Mouse (Mus musculus): ENCODE measurements around the gene Ntng2. TPM values are rescaled to one million over a fixed set of nuclear protein-coding genes. Genes with fewer than 3 reads are reported as not detected.

Ntng2 gene
- 3.9 and 4.1 TPM in 2 replicates for polyA plus RNA-seq (2015; fragmentation: Nextera tagmentation; extraction: Ambion mirVana)

DNA sequence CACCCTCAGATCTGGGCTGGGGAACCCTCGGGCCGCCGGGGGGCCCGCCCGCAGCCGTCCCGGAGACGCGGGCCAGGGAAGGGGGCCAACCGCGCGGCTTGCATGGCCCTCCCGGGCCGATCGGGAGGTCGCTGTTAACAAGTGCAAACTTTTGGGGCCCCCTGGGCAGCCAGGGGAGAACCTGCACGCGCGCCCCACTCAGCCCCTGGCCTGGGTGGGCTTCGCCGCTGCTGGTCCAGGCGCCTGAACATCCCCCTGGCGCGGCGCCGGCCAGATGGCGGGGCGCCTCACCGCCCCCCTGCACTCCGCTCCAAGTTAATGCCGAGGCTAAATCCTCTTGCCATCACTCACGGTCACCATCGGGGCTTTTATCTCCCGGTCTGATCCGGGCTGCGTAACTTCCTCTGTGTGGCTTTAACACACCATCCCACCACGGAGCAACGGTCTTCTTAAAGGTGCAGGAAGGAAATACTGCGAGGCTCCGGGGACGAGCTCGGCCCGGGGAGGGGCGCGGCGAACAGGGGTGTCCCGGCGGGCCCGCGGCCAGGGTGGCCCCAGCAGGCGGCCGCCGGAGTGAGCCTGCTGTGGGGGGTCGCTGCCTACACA, at the start of gene Ntng2:
Gene Ntng2 (minus strand): TSS at position 407 of the 606 bp plus-strand sequence.
- Histone ChIP-seq H3K4me1 (peaks cover 39% of the 10 kb centered on the region), H3K36me3 (no peaks in the 10 kb centered on the region), H3K4me2 (peak within 1 kb of the TSS; percentile 95), H3K27me3 (peaks cover 98% of the 10 kb centered on the region), H3K9me3 (replicated peaks) (no peaks in the 10 kb centered on the region), H3K27ac (no peak within 1 kb of the TSS), H3K4me3 (replicated peaks) (peak within 1 kb of the TSS; percentile 62), H3K9ac (peak within 1 kb of the TSS; percentile 46)
- ATAC-seq (replicated peaks; ENCODE audit: low FRiP score) = peak; percentile 48
- under 1% methylated on average over 53 of the region's 54 CpGs for WGBS

DNA sequence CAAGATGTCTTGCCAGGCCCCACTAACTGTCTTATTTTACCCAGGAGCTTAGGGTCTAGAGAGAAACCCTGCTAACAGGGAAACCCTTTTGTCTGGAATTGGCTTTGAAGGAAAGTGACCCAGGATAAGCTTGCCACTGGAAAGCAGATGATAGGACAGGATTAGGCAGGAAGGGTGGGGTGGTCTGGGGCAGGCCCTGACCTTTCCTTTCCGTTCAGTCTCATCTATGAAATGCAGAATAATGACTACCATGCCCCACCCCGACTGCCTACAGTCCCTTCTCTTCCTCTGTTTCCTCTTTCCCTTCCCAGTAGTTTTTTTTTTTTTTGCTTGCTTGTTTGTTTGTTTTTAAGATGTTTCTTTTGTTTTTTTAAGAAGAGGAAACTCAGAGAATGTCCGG, 42.8 kb upstream of the Ntng2 start:
- Histone ChIP-seq H3K9ac (no peak overlapping the region), H3K27me3 (no peaks in the 10 kb centered on the region), H3K4me2 (no peak overlapping the region), H3K4me1 (no peaks in the 10 kb centered on the region), H3K27ac (no peak overlapping the region), H3K9me3 (replicated peaks) (peaks cover 10% of the 10 kb centered on the region), H3K4me3 (replicated peaks) (no peak overlapping the region), H3K36me3 (no peaks in the 10 kb centered on the region)
- no peak for ATAC-seq (replicated peaks; ENCODE audit: low FRiP score)
- WGBS = 41% methylated on average over 3 of the region's 3 CpGs

DNA sequence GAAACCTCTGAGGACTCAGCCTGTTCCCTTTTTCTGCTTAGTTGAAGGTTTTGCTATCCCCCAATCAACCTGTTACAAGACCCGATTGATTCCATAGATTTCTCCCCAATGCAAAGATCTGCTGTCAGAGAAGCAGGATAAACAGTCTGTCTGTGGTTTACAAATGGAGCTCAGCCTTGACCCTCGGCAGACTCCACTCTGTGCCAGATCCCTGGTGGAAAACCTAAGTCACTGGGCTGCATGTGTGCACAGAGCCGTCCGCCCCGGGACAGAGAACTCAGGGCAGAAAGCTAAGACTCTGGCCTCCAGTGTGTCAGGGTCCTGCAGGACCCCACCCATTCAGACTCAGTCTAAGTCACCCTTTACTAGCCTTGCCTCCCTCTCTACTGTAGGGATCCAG, 34.8 kb upstream of the Ntng2 start:
- Histone ChIP-seq H3K4me3 (replicated peaks) (no peak overlapping the region), H3K27me3 (no peaks in the 10 kb centered on the region), H3K9ac (no peak overlapping the region), H3K9me3 (replicated peaks) (no peaks in the 10 kb centered on the region), H3K36me3 (no peaks in the 10 kb centered on the region), H3K4me1 (no peaks in the 10 kb centered on the region), H3K27ac (no peak overlapping the region), H3K4me2 (no peak overlapping the region)
- 77% methylated on average over 5 of the region's 5 CpGs for WGBS
- ATAC-seq (replicated peaks; ENCODE audit: low FRiP score) = no peak

DNA sequence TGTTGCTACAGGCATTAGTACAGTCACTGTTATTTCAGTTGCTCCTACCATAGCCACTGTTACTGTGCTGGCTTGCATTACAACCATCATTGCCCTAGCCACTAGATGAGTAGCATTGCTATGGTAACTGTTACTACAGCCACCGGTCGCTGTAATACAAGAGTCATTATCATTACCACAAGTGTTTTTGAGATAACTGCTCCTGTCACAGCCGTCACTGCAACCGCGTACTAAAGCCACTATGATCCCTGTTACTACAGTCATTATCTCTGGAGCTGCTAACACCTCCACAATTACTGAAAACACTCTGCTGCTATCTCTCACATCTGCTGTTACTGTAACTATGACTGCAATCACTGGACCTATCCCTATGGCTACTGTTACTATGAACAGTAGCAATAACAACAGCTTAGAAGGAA, 24.9 kb upstream of the Ntng2 start:
- H3K27me3 ChIP-seq = no peaks in the 10 kb centered on the region; the same call in 1 of the 2 replicates
- WGBS = 69% methylated on average over 5 of the region's 5 CpGs
- no peaks in the 10 kb centered on the region for H3K36me3 ChIP-seq
- peaks cover 5% of the 10 kb centered on the region; the same call in 1 of the 2 replicates for H3K4me1 ChIP-seq
- H3K9me3 ChIP-seq (replicated peaks) = no peaks in the 10 kb centered on the region
- H3K9ac ChIP-seq = no peak overlapping the region
- no peak overlapping the region for H3K4me2 ChIP-seq
- no peak for ATAC-seq (replicated peaks; ENCODE audit: low FRiP score)
- H3K4me3 ChIP-seq (replicated peaks) = no peak overlapping the region
- H3K27ac ChIP-seq = no peak overlapping the region

DNA sequence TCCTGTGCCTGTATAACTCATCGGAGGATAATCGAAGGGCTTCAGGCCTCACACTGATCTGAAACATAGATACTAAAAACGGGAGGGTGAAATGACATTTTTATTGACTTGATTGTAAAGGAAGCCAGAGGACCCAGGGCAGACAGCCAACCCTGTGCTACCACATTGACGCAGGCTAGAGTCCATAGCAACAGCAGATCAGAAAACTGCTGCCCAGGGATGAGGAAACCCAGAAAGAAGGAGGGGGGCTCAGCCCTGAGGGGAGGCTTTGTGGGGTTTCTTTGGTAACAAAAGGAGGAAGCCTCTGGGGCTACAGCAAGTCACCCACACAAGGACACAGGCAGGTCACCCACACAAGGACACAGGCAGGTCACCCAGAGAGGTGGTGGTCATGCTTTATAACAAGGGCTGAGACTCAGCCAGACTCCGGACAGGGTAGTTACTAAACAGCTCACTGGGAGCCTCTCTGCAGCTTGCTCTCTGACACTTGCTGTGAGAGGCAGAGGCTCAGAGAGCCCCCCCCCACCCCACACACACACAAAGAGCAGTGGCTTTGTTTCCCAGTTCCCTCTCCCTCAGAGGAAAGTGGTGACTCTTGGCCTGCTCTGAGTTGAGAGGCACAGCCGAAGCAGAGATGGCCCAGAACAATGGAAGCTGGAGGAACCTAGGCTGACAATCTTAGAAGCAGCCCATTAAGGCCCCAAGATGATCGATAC, 19.2 kb upstream of the Ntng2 start:
- no peak overlapping the region for H3K4me3 ChIP-seq (replicated peaks)
- H3K36me3 ChIP-seq = no peaks in the 10 kb centered on the region
- H3K9me3 ChIP-seq (replicated peaks) = no peaks in the 10 kb centered on the region
- ATAC-seq (replicated peaks; ENCODE audit: low FRiP score) = peak; percentile 49; the same call in 1 of the 2 replicates
- H3K4me1 ChIP-seq = peaks cover 18% of the 10 kb centered on the region
- H3K4me2 ChIP-seq = no peak overlapping the region
- H3K27me3 ChIP-seq = no peaks in the 10 kb centered on the region
- 0 out of 2 replicates have a peak overlapping the region, but pooled peaks have one; percentile 14 for H3K27ac ChIP-seq
- 45% methylated on average over 7 of the region's 7 CpGs for WGBS
- no peak overlapping the region for H3K9ac ChIP-seq

DNA sequence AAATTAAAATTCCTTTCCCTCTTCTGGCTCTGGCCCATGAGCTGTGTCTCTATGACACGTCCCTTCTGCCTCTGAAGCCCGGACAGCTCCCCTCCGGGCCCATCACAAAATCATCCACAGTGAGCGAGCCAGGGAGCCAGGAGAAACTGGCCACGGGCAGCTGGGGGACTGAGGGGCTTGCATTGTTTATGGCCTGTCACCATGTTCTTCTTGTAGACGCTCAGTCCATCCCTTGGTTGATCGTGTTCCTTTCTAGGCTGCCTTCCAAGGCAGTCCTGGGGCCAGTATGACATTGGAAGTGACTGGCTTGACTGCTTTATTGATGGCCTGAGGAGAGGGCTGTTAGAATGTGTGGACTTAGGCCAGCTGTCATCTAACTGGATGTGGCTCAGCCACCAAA, 18.3 kb upstream of the Ntng2 start:
- Histone ChIP-seq H3K27ac (no peak overlapping the region), H3K4me3 (replicated peaks) (no peak overlapping the region), H3K36me3 (no peaks in the 10 kb centered on the region), H3K4me1 (peaks cover 22% of the 10 kb centered on the region), H3K9me3 (replicated peaks) (no peaks in the 10 kb centered on the region), H3K9ac (no peak overlapping the region), H3K4me2 (no peak overlapping the region), H3K27me3 (no peaks in the 10 kb centered on the region)
- 25% methylated on average over 7 of the region's 7 CpGs for WGBS
- peak; percentile 54; the same call in 1 of the 2 replicates for ATAC-seq (replicated peaks; ENCODE audit: low FRiP score)

DNA sequence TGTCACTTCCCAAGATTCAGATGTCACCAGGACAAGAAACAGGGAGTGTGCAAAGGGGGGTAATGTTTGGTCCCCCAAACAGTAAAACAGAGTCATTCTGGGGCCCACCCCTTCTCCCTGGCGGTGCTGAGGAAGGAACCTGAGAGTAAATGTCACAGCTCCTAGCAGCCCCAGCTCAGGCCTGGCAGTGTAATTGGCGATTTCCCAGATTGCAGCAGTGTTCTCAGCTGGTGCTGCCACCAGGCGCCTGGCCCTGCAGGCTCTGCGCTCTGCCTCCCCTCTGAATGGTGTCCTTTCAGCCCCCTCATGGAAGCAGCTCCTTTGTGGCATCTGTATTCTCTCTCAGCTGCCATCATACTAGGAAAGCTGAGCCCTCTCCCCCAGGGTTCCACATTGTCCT, 14.0 kb upstream of the Ntng2 start:
- Histone ChIP-seq H3K36me3 (no peaks in the 10 kb centered on the region), H3K27ac (no peak overlapping the region), H3K9ac (no peak overlapping the region), H3K4me1 (peaks cover 15% of the 10 kb centered on the region), H3K9me3 (replicated peaks) (no peaks in the 10 kb centered on the region), H3K4me3 (replicated peaks) (no peak overlapping the region), H3K4me2 (no peak overlapping the region), H3K27me3 (peaks cover 3% of the 10 kb centered on the region; the same call in 1 of the 2 replicates)
- WGBS = 34% methylated on average over 4 of the region's 4 CpGs
- no peak for ATAC-seq (replicated peaks; ENCODE audit: low FRiP score)

DNA sequence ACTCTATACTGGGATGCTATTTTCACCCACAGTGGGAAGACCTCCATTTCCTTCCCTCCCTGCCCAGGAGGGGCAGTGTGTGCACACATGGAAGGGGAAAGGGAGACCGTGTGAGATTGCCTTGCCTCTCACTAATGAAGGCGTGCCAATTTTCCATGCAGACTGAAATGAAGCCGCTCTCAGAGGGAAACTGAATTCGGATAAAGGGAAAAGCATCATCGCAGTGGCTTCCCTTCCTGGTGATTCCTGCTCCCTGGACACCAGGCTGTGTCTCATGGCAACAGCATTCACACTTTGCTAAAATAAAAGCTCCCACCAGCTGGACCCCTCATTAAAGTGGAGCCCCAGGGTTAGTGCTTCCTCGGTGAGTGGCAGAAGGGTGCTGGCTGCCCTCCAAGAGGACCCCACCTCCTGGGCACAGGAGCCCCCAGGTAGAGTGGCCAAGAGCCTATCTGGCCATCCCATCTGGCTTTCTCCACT, 9.7 kb upstream of the Ntng2 start:
- no peak overlapping the region for H3K27ac ChIP-seq
- peaks cover 24% of the 10 kb centered on the region for H3K27me3 ChIP-seq
- H3K4me1 ChIP-seq = peaks cover 8% of the 10 kb centered on the region
- no peak overlapping the region for H3K4me3 ChIP-seq (replicated peaks)
- H3K9me3 ChIP-seq (replicated peaks) = no peaks in the 10 kb centered on the region
- no peaks in the 10 kb centered on the region for H3K36me3 ChIP-seq
- 66% methylated on average over 6 of the region's 6 CpGs for WGBS
- no peak overlapping the region for H3K4me2 ChIP-seq
- no peak overlapping the region for H3K9ac ChIP-seq
- no peak for ATAC-seq (replicated peaks; ENCODE audit: low FRiP score)

DNA sequence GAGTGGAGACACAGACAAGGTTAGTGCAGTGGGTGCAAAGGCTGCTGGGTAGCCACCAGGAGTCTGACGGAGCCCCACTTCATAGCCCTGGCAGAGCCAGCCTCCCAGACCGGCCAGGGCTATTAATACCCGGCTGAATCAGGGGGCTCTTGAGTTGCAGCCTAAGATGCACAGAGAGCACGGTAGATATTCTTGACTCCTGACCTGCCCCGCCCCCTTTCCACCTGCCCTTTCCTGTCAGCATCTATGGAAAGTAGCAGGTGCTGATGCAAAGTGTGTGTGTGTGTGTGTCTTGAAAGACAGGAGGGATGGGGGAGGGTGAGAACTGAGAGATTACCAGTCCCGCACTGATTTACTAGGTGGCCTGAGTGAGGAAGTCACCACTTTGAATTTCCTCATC, 8.3 kb upstream of the Ntng2 start:
- Histone ChIP-seq H3K4me1 (no peaks in the 10 kb centered on the region), H3K27ac (no peak overlapping the region), H3K9ac (no peak overlapping the region), H3K4me3 (replicated peaks) (no peak overlapping the region), H3K9me3 (replicated peaks) (no peaks in the 10 kb centered on the region), H3K4me2 (no peak overlapping the region), H3K27me3 (peaks cover 36% of the 10 kb centered on the region), H3K36me3 (no peaks in the 10 kb centered on the region)
- no peak for ATAC-seq (replicated peaks; ENCODE audit: low FRiP score)
- WGBS = 59% methylated on average over 6 of the region's 6 CpGs

DNA sequence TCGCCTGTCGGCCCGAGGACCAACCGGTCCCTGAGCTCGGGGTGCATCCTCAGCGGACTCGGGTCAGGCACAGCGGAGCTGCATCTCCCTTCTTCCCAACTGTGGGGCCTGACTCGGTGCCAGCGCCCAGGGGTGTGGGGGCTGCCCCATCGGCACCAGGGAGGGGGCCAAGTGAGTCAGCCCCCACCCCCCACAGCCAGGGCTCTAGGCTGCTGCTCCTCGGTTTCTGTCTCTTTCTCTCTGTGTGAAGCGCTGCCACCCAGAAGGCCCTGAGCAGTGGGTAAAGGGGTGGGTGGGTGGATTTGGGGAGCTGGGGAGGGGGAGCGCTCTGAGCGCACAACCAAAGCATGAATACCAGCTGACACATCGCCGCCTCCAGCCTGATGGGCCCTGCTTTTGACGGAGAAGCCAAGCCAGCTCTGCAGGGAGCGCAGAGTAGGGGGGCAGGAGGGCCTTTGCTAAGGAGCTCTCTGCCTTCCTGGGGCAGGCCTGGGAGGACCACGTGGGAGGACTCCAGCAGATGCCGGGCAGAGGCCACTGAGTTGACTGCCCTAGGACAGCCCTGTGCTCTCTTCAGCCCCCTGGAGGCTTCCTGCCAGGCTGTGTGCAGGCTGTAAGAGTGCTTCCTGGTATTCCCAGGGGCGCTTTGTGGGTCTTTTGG, 530 bp upstream of the Ntng2 start:
- Histone ChIP-seq H3K4me1 (peaks cover 39% of the 10 kb centered on the region), H3K27me3 (peaks cover 96% of the 10 kb centered on the region), H3K9ac (peak overlapping the region; percentile 46), H3K4me3 (replicated peaks) (peak overlapping the region; percentile 62), H3K9me3 (replicated peaks) (no peaks in the 10 kb centered on the region), H3K4me2 (peak overlapping the region; percentile 95), H3K36me3 (no peaks in the 10 kb centered on the region), H3K27ac (no peak overlapping the region)
- ATAC-seq (replicated peaks; ENCODE audit: low FRiP score) = peak; percentile 52; the same call in 1 of the 2 replicates
- WGBS = 3% methylated on average over 22 of the region's 22 CpGs

DNA sequence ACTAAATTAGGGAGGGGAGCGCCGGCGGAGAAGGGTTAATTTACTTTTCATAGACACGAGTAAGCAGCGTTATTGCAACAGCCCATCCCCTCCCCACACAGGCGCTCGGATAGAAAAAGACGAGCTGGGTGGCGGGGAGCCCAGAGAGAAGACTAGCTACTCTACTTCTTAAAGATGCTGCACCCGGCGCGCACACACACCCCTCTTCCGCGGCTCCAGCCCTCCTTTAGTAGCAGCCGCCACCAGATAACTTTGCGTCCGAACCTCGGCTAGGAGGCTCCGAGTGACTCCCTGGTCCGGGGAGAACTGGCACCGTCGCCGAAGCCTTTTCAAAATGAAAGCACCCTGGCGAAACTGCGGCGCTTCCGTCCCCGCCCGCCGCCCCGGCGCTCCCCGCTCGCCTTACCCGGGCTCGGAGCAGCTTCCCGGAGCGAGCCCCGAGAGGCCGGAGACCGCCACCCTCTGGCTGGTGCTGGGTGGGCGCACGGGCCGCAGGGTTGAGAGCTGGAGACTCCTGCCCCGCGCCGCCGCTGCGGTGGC, 676 bp downstream of the Ntng2 start:
- WGBS = under 1% methylated on average over 49 of the region's 49 CpGs
- no peaks in the 10 kb centered on the region for H3K36me3 ChIP-seq
- peak; percentile 52; the same call in 1 of the 2 replicates for ATAC-seq (replicated peaks; ENCODE audit: low FRiP score)

More for the DNA sequence above, 676 bp downstream of the Ntng2 start:
- peak overlapping the region; percentile 46 for H3K9ac ChIP-seq
- H3K27ac ChIP-seq = no peak overlapping the region
- no peaks in the 10 kb centered on the region for H3K9me3 ChIP-seq (replicated peaks)
- peak overlapping the region; percentile 62 for H3K4me3 ChIP-seq (replicated peaks)
- H3K4me1 ChIP-seq = peaks cover 39% of the 10 kb centered on the region
- peaks cover 98% of the 10 kb centered on the region for H3K27me3 ChIP-seq
- H3K4me2 ChIP-seq = peak overlapping the region; percentile 95
